Mouse (Mus musculus) stomach, postnatal 0 days (tissue): ENCODE data around the gene Mcoln3. TPM values are rescaled to one million over a fixed set of nuclear protein-coding genes. Genes with fewer than 3 reads are reported as not detected.

Source experiments
- ATAC-seq: fragments of 200-750 bp; cut with Nextera tagmentation; 2 replicates; pipeline ENCODE4 v1.8.0; 2017; ENCODE audit not compliant: low FRiP score, low TSS enrichment
- DNase-seq: peaks from one replicate; pipeline ENCODE4 v3.0.0-alpha.2; 2016; ENCODE audit warnings: low spot score
- H3K27ac ChIP-seq: fragments of 300-500 bp; sonication (generic); replicated peaks from 2 replicates; pipeline ENCODE4 v1.5.1; 2014; ENCODE audit warnings: mild to moderate bottlenecking, control low read depth
- H3K27me3 ChIP-seq: fragments of 300-500 bp; sonication (generic); 2 replicates; pipeline ENCODE4 v1.6.1; 2014; ENCODE audit warnings: low read length; ENCODE audit not compliant: control insufficient read depth, insufficient read depth
- H3K36me3 ChIP-seq: fragments of 300-500 bp; sonication (generic); 2 replicates; pipeline ENCODE4 v1.6.1; 2014; ENCODE audit warnings: low read length, mixed read lengths; ENCODE audit not compliant: control insufficient read depth, insufficient read depth
- H3K4me1 ChIP-seq: fragments of 300-500 bp; sonication (generic); replicated peaks from 2 replicates; pipeline ENCODE4 v1.6.1; 2014; ENCODE audit warnings: antibody characterized with exemption; ENCODE audit not compliant: control insufficient read depth, insufficient read depth
- H3K4me2 ChIP-seq: fragments of 300-500 bp; sonication (generic); replicated peaks from 2 replicates; pipeline ENCODE4 v1.6.1; 2014; ENCODE audit warnings: low read depth, mild to moderate bottlenecking, control low read depth, moderate library complexity
- H3K4me3 ChIP-seq: fragments of 300-500 bp; sonication (generic); 2 replicates; pipeline ENCODE4 v1.5.1; 2014; ENCODE audit warnings: low read depth, low read length, control low read depth
- H3K9ac ChIP-seq: fragments of 300-500 bp; sonication (generic); 2 replicates; pipeline ENCODE4 v1.6.1; 2014; ENCODE audit warnings: mild to moderate bottlenecking, low read length, control low read depth, mixed read lengths
- H3K9me3 ChIP-seq: fragments of 300-500 bp; sonication (generic); 2 replicates; pipeline ENCODE4 v1.6.1; 2016; ENCODE audit warnings: low read length; ENCODE audit not compliant: control insufficient read depth
- CTCF ChIP-seq: IDR thresholded peaks from 2 replicates; pipeline ENCODE4 v1.5.1; 2016; ENCODE audit warnings: antibody characterized with exemption, low read depth, mild to moderate bottlenecking, moderate library complexity
- EP300 ChIP-seq: optimal IDR thresholded peaks from 2 replicates; pipeline ENCODE3; 2016; ENCODE audit warnings: antibody characterized with exemption
- WGBS: fragments of 180-500 bp; shearing (Covaris S2); extraction: QIAGEN DNeasy Blood & Tissue Kit; methylation state at CpG from one replicate; pipeline ENCODE4 v1.1.7; 2014; 5-methylcytosine and 5-hydroxymethylcytosine counted together
- polyA plus RNA-seq: library from polyadenylated mRNA; unstranded; fragments of >200 nt; fragmentation: Nextera tagmentation; extraction: Ambion mirVana; gene quantifications from 2 replicates; pipeline ENCODE4 v1.2.1, GENCODE M21; 2015

The Mcoln3 gene
- polyA plus RNA-seq, 1 experiment from 2014 or later = not detected

GRCm38 (mm10) chr3:146184992-146185657 lies 67.9 kb downstream of the Mcoln3 start:
- 19% methylated on average over 13 of the region's 13 CpGs for WGBS

GRCm38 (mm10) chr3:146186033-146186432 lies 68.8 kb downstream of the Mcoln3 start:
- H3K36me3 ChIP-seq = no peaks in the 10 kb centered on the region
- no peak for TF ChIP-seq CTCF
- TF ChIP-seq EP300 = no peak

More at GRCm38 (mm10) chr3:146184992-146185657, 67.9 kb downstream of the Mcoln3 start:
- H3K27ac ChIP-seq = no peak overlapping the region
- H3K36me3 ChIP-seq = no peaks in the 10 kb centered on the region
- H3K4me2 ChIP-seq = no peak overlapping the region
- H3K4me1 ChIP-seq = no peaks in the 10 kb centered on the region
- no peaks in the 10 kb centered on the region for H3K27me3 ChIP-seq
- TF ChIP-seq CTCF (peak; percentile 98), EP300 (no peak)
- peak; percentile 51 for ATAC-seq
- DNase-seq = peak; percentile 65
- no peaks in the 10 kb centered on the region for H3K9me3 ChIP-seq
- no peak overlapping the region for H3K4me3 ChIP-seq
- no peak overlapping the region for H3K9ac ChIP-seq

GRCm38 (mm10) chr3:146189933-146190332 lies 72.7 kb downstream of the Mcoln3 start:
- TF ChIP-seq CTCF (peak; percentile 34; the same call in 1 of the 2 replicates), EP300 (no peak)
- Histone ChIP-seq H3K4me3 (no peak overlapping the region), H3K27me3 (no peaks in the 10 kb centered on the region), H3K36me3 (no peaks in the 10 kb centered on the region), H3K4me2 (no peak overlapping the region), H3K9ac (no peak overlapping the region), H3K27ac (no peak overlapping the region), H3K9me3 (no peaks in the 10 kb centered on the region), H3K4me1 (no peaks in the 10 kb centered on the region)
- DNase-seq (no peak), ATAC-seq (no peak)
- WGBS = 72% methylated on average over 10 of the region's 10 CpGs

More at GRCm38 (mm10) chr3:146186033-146186432, 68.8 kb downstream of the Mcoln3 start:
- Histone ChIP-seq H3K4me2 (no peak overlapping the region), H3K4me1 (no peaks in the 10 kb centered on the region), H3K9ac (no peak overlapping the region), H3K27me3 (no peaks in the 10 kb centered on the region), H3K4me3 (no peak overlapping the region), H3K27ac (no peak overlapping the region), H3K9me3 (no peaks in the 10 kb centered on the region)
- 72% methylated on average over 10 of the region's 10 CpGs for WGBS
- no peak for DNase-seq
- ATAC-seq = no peak

Other genes with a start within 250 kb of the Mcoln3 start
- gene Bcl10, start 194.6 kb upstream of the Mcoln3 start, polyA plus RNA-seq = 43.5 and 46.1 TPM in 2 replicates
- 33.1 and 36.4 TPM in 2 replicates for gene 2410004B18Rik, start 179.4 kb upstream of the Mcoln3 start, polyA plus RNA-seq
- gene Syde2, start 129.6 kb upstream of the Mcoln3 start, polyA plus RNA-seq = 1.4 and 1.6 TPM in 2 replicates
- 0.62 and 0.72 TPM in 2 replicates for gene Wdr63, start 9.3 kb upstream of the Mcoln3 start, polyA plus RNA-seq
- gene Mcoln2, start 32.4 kb downstream of the Mcoln3 start, polyA plus RNA-seq = 1.9 TPM in 2 replicates
- 0.38 and 0.53 TPM in 2 replicates for gene Lpar3, start 103.5 kb downstream of the Mcoln3 start, polyA plus RNA-seq